Mouse (Mus musculus): ENCODE data around the gene Zdhhc5. TPM values are rescaled to one million over a fixed set of nuclear protein-coding genes. Genes with fewer than 3 reads are reported as not detected.

Gene Zdhhc5
- polyA plus RNA-seq, 1 experiment from 2014 or later: 27.8 TPM

DNA sequence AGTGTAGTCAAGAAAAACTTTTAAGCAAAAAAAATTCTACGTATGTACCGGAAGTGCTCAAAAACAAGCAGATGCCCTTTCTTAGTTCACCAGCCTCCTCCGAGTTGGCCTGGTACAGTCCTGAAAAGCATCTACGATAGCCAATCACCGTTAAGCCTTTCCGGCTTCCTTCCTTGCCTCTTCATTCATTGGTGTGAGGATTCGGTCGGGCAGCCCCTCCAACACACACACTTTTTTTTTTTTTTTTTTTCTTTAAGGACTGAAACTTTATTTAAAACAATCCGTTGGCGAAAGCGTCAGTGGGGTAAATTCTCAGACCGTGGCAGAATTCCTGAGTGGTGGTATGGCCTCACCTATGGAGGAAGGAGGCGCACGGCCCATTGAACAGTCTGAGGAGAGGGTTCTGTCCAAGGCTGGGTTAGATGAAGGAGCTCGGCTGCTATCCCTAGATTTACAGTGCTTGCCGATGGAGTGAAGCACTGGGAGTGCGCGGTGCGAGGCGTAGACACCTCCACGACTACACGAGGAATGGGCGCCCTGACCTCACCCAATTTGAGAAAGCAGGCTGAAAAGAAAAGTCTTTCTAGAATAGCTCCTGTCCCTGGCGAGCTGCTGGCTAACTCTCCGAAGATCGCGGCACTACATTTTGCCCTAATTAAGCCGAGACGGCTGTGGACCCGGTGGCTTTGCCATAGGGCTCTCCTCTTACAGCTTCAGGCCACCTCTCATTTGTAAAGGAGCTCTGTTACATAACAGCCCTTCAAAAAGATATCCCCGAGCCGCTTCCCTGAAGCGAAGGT lies 782 bp upstream of the Zdhhc5 start:
- Histone ChIP-seq H3K27me3 (no peaks in the 10 kb centered on the region), H3K4me2 (replicated peaks) (peak overlapping the region; percentile 74)
- peak; percentile 96 for ATAC-seq (ENCODE audit: low FRiP score, low read depth)

DNA sequence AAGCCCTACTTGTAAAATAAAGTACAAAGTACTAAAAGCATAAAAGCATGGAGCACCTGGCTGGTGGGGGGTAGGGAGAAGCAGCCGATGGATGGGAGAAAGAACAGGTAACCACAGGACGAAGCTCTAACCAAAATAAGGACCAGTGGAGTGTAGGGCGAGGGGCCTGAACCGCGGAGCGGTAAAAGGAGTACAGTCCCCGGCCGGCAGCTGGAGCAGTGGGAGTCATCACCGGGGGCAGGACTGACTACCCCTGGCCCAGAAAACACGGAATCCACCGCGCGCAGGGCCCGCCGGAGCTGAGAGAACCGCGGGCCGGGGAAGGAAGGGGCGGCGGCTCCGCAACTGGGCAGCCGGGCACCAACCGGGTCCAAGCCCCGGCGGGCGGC lies 564 bp downstream of the Zdhhc5 start:
- peak; percentile 6; the same call in 1 of the 2 replicates for ATAC-seq (ENCODE audit: low FRiP score, low read depth)
- under 1% methylated on average over 26 of the region's 26 CpGs for WGBS
- peak overlapping the region; percentile 77 for H3K4me3 ChIP-seq

More for the DNA sequence above, 782 bp upstream of the Zdhhc5 start:
- H3K4me3 ChIP-seq: peak overlapping the region; percentile 77
- H3K9me3 ChIP-seq: no peaks in the 10 kb centered on the region
- peaks cover 13% of the 10 kb centered on the region for H3K4me1 ChIP-seq
- peaks cover 3% of the 10 kb centered on the region for H3K36me3 ChIP-seq
- peak overlapping the region; percentile 78 for H3K9ac ChIP-seq
- under 1% methylated on average over 33 of the region's 33 CpGs for WGBS
- peak overlapping the region; percentile 94 for H3K27ac ChIP-seq

DNA sequence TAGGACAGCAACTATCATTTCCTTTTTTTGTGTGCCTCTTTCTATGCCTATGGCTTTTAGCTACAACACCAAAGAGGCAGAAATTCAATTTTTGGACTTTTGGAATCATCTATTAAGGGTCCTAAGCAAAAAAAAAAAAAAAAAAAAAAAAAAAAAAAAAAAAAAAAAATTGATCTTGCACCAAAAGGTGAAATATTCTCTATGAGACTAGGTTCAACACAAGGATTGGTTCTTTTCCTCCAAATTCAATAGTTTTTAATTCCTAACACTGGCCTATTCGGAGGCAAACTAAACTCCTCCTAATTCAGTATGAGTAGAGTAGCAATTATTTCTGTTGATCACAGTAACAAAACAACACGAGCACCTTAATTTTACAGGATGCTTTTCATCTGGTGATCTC lies 3.1 kb downstream of the Zdhhc5 start:
- Histone ChIP-seq H3K4me3 (no peak overlapping the region), H3K36me3 (peaks cover 33% of the 10 kb centered on the region), H3K4me1 (peaks cover 26% of the 10 kb centered on the region), H3K27ac (no peak overlapping the region), H3K9me3 (no peaks in the 10 kb centered on the region), H3K27me3 (no peaks in the 10 kb centered on the region), H3K4me2 (replicated peaks) (no peak overlapping the region), H3K9ac (no peak overlapping the region)
- 81% methylated on average over 2 of the region's 2 CpGs for WGBS
- no peak for ATAC-seq (ENCODE audit: low FRiP score, low read depth)

More for the DNA sequence above, 564 bp downstream of the Zdhhc5 start:
- H3K9ac ChIP-seq: peak overlapping the region; percentile 96
- no peaks in the 10 kb centered on the region for H3K9me3 ChIP-seq
- H3K27me3 ChIP-seq: no peaks in the 10 kb centered on the region
- H3K27ac ChIP-seq: peak overlapping the region; percentile 94
- H3K4me1 ChIP-seq: peaks cover 13% of the 10 kb centered on the region
- peak overlapping the region; percentile 74 for H3K4me2 ChIP-seq (replicated peaks)
- H3K36me3 ChIP-seq: peaks cover 14% of the 10 kb centered on the region

DNA sequence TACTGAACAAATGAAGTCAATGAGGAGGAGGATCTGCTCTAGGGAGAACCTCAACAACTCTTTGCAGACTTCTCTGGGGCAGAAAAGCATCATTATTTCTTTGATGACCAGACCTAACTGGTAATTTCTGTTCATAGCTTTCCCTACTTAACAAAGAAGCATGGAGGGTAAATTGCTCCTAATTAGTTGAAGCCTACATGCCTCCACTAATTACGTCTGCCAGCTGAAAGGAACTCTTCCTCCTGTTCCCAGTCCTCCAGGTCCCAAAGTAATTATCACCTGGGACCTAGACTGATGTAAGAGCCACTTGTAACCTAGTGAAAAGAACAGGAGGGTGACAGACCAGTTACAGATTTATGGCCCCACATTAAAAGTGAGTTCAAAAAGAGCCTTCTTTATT lies 7.5 kb downstream of the Zdhhc5 start:
- Histone ChIP-seq H3K9me3 (no peaks in the 10 kb centered on the region), H3K4me2 (replicated peaks) (no peak overlapping the region), H3K27me3 (no peaks in the 10 kb centered on the region), H3K36me3 (peaks cover 58% of the 10 kb centered on the region), H3K9ac (no peak overlapping the region), H3K27ac (no peak overlapping the region), H3K4me3 (no peak overlapping the region), H3K4me1 (peaks cover 14% of the 10 kb centered on the region)
- ATAC-seq (ENCODE audit: low FRiP score, low read depth): no peak
- WGBS: 31% methylated on average over 1 of the region's 1 CpGs

DNA sequence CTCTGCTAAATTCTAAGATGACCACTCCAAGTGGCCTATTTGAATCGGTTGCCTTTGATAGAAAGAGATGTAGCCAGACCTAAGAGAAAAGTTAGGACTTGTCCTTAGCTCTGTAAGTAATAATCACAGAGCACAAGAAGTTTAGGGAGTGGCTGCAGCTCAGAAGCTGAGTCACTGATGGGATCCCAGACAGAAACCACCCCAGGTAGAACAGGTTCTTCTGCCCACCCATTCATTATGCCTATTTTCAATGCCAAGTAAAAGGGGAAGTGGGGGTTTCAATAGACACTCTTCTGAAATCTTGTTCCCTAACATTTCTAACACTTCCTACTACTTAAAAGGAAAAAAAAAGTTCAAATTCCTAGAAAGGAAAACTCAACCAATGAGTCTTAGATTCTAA lies 9.7 kb downstream of the Zdhhc5 start:
- H3K27me3 ChIP-seq: no peaks in the 10 kb centered on the region
- H3K27ac ChIP-seq: no peak overlapping the region
- H3K4me3 ChIP-seq: no peak overlapping the region
- H3K9me3 ChIP-seq: no peaks in the 10 kb centered on the region
- ATAC-seq (ENCODE audit: low FRiP score, low read depth): no peak
- WGBS: 93% methylated on average over 1 of the region's 1 CpGs
- no peak overlapping the region; the same call in 1 of the 2 replicates for H3K9ac ChIP-seq
- H3K4me2 ChIP-seq (replicated peaks): no peak overlapping the region
- peaks cover 13% of the 10 kb centered on the region for H3K4me1 ChIP-seq
- H3K36me3 ChIP-seq: peaks cover 63% of the 10 kb centered on the region

DNA sequence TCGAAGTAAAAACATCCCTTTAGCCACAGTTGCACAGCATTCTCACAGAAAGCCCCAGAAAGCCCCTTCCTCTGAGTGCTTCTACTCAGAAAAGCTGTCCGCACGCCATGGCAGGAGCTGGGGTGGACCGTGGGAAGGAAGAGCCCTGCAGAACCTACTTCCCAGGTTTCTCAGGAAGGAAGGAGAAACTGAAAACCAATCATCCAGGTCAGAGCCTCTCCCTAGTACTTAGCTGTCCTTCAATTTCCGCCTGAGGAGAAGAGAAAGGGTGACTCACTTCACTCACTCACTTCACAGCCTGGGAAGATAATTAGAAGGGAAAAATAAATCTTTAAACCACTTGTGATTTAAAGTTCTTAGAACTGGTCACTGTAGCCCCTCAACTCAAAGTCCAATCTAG lies 10.7 kb downstream of the Zdhhc5 start:
- no peak overlapping the region for H3K27ac ChIP-seq
- WGBS: 81% methylated on average over 5 of the region's 5 CpGs

DNA sequence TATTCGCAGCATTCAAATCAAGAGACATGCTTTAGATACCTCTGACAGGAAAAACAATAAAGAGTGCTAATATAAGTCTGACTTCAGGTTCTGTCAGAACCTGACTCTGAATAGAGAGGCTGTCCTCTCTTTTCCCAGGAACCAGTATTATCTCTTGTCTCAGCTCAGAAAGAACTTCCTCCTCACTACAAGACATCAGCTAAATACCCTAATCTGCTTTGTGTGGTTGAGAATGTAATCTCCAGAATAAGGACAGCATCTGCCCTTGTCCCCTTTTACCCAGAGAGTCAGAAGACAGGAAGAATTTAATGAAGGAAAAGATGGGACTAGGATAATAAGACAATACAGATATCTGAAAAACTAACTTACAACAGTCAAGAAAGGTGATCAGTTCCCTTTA lies 11.5 kb downstream of the Zdhhc5 start:
- no peak for ATAC-seq (ENCODE audit: low FRiP score, low read depth)
- Histone ChIP-seq H3K9me3 (no peaks in the 10 kb centered on the region), H3K9ac (no peak overlapping the region), H3K4me3 (no peak overlapping the region), H3K27ac (no peak overlapping the region), H3K4me2 (replicated peaks) (no peak overlapping the region), H3K36me3 (peaks cover 63% of the 10 kb centered on the region), H3K4me1 (peaks cover 10% of the 10 kb centered on the region; the same call in 1 of the 2 replicates), H3K27me3 (no peaks in the 10 kb centered on the region)
- WGBS: 88% methylated on average over 1 of the region's 1 CpGs

More for the DNA sequence above, 10.7 kb downstream of the Zdhhc5 start:
- no peak for ATAC-seq (ENCODE audit: low FRiP score, low read depth)
- H3K27me3 ChIP-seq: no peaks in the 10 kb centered on the region
- H3K9me3 ChIP-seq: no peaks in the 10 kb centered on the region
- H3K9ac ChIP-seq: no peak overlapping the region
- H3K36me3 ChIP-seq: peaks cover 63% of the 10 kb centered on the region
- no peak overlapping the region for H3K4me2 ChIP-seq (replicated peaks)
- no peak overlapping the region for H3K4me3 ChIP-seq
- H3K4me1 ChIP-seq: peaks cover 13% of the 10 kb centered on the region; the same call in 1 of the 2 replicates

DNA sequence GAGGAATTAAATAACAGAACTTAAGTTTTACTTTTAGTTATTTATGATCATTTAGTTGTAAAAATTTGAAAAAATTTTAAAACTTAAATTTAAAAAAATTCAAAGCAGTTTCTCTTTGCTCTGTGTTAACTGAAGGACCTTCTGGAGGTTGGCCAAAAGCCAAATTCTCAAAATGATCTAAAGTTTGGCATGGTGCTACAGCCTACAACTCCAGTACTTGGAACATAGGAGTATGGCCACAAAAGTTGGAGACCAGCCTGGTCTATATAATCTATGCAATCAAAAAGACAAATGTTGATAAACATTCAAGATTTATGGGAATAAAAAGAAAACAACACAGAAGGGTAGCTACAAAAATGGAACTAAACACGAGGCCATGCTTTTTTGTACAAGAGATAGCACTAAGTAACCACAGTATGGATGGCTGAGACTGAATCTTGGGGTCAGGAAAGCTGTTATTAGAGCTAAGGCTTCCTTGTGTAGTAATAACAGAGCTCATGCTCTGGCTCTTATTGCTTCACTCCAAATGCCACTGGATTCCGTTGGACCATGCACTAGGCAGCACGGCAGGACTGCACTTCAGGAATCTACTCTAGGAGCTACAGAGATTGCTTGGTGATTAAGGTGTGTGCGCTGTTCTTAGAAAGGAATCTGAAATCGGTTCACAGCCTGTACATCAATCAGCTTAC lies 19.8 kb downstream of the Zdhhc5 start:
- ATAC-seq (ENCODE audit: low FRiP score, low read depth): no peak
- peaks cover 74% of the 10 kb centered on the region for H3K36me3 ChIP-seq
- no peaks in the 10 kb centered on the region for H3K27me3 ChIP-seq
- H3K27ac ChIP-seq: no peak overlapping the region
- no peak overlapping the region for H3K4me3 ChIP-seq
- no peak overlapping the region for H3K4me2 ChIP-seq (replicated peaks)
- H3K9me3 ChIP-seq: no peaks in the 10 kb centered on the region
- H3K4me1 ChIP-seq: no peaks in the 10 kb centered on the region
- 91% methylated on average over 5 of the region's 5 CpGs for WGBS
- no peak overlapping the region for H3K9ac ChIP-seq

DNA sequence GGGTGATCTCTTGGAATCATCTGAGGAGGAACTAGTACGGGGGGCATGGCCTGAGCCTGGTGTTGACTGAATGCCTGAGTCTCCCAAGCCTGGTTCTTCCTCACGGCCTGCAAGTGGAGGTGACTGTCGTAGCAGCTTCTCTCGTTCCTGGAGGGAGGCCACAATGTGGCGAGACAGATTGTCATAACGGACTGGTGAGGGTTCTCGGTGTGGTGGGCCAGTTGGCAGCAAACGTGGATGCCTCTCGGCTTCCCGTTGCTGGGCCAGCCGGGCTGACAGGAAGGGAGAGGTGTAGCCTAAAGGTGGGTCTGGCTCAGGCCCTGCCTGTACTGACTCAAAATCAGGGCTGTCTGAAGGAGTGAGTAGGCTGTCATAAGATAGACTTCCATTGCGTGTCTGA lies 24.9 kb downstream of the Zdhhc5 start:
- H3K9ac ChIP-seq: no peak overlapping the region
- no peaks in the 10 kb centered on the region for H3K27me3 ChIP-seq
- ATAC-seq (ENCODE audit: low FRiP score, low read depth): no peak; the same call in 1 of the 2 replicates
- no peaks in the 10 kb centered on the region for H3K4me1 ChIP-seq
- WGBS: 93% methylated on average over 12 of the region's 12 CpGs
- no peak overlapping the region for H3K4me3 ChIP-seq
- no peaks in the 10 kb centered on the region for H3K9me3 ChIP-seq
- peaks cover 90% of the 10 kb centered on the region for H3K36me3 ChIP-seq
- H3K4me2 ChIP-seq (replicated peaks): no peak overlapping the region
- H3K27ac ChIP-seq: no peak overlapping the region

DNA sequence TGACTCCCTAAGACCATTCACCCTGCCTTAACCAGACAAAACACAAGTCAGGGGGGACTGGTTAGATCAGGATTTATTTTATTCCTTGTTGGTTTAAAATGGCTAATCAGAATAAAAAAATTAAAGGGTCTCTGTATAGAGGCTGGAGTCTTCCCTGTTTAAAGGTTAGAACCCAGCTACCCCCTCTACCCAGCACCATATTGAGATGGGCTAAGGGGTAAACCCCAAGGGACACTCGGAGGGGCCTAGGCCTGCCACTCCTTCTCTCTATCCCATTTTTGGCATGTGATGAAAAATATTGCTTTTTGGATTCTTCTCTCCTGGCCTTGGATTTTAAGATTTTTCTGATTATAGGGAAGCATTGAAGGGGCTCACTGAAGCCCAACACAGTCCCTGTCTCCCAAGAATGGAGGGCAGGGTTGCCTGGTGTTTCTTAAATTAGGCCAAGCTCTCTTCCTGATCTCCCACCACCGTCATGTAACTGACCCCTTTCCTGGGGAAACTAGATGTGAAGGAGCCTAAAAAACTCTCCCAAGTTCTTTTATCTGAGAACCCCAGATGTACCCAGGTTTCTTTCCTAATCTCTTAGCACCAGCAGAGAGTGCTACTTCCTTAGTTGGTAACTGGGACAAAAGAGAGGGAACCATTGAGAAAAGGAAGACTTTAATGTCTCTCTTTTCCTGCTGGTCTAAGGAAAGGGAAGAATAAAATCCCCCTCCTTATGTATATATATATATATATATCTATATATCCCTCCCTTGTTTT lies 26.7 kb downstream of the Zdhhc5 start:
- no peaks in the 10 kb centered on the region for H3K9me3 ChIP-seq
- no peak overlapping the region for H3K27ac ChIP-seq
- H3K4me3 ChIP-seq: no peak overlapping the region
- no peak overlapping the region for H3K9ac ChIP-seq
- no peaks in the 10 kb centered on the region for H3K27me3 ChIP-seq
- ATAC-seq (ENCODE audit: low FRiP score, low read depth): no peak
- no peaks in the 10 kb centered on the region for H3K4me1 ChIP-seq
- H3K4me2 ChIP-seq (replicated peaks): no peak overlapping the region
- WGBS: 81% methylated on average over 2 of the region's 2 CpGs
- peaks cover 86% of the 10 kb centered on the region for H3K36me3 ChIP-seq

DNA sequence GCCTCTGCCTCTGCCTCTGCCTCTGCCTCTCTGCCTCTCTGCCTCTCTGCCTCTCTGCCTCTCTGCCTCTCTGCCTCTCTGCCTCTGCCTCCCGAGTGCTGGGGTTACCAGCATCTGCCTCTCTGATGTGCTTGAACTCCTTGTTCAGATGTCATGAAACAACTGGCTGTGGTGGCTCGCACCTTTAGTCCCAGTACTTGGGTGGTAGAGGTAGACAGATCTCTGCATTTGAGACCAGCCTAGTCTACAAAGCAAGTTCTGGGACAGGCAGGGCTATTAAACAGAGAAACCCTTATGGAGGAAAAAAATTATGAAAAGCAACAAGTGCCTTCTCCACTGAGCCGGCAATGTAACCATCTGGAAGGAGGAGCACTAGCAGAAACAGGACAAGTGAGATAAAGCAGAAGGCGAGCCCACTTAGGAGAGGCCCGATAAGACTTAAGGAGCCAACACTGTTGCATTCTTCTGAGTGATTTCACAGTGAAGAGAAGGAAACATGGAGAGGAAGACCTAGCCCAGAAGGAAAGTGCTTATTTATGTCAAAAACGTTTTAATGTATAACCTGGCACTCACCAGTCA lies 32.3 kb downstream of the Zdhhc5 start:
- H3K4me2 ChIP-seq (replicated peaks): no peak overlapping the region
- no peak overlapping the region for H3K27ac ChIP-seq
- no peak overlapping the region for H3K9ac ChIP-seq
- no peak overlapping the region for H3K4me3 ChIP-seq
- peaks cover 9% of the 10 kb centered on the region for H3K4me1 ChIP-seq
- ATAC-seq (ENCODE audit: low FRiP score, low read depth): no peak
- 77% methylated on average over 6 of the region's 6 CpGs for WGBS
- H3K27me3 ChIP-seq: no peaks in the 10 kb centered on the region
- peaks cover 43% of the 10 kb centered on the region for H3K36me3 ChIP-seq
- H3K9me3 ChIP-seq: no peaks in the 10 kb centered on the region
